Mouse (Mus musculus) heart, adult 8-10 months (tissue): ENCODE data around the gene Tef. TPM values are rescaled to one million over a fixed set of nuclear protein-coding genes. Genes with fewer than 3 reads are reported as not detected.
A peak's percentile ranks its signal among the peaks of the same experiment; 100 is the strongest.

Experiments
- DNase-seq: peaks from one replicate; pipeline ENCODE4 v3.0.0; 2022; ENCODE audit warnings: low spot score
- total RNA-seq, 4 experiments: library from RNA; stranded (reverse); gene quantifications; 2 replicates each; pipeline ENCODE4 v1.2.4; 2022

The Tef gene
- total RNA-seq, 4 experiments from 2014 or later, result 125 to 157 (median 155) TPM

DNA sequence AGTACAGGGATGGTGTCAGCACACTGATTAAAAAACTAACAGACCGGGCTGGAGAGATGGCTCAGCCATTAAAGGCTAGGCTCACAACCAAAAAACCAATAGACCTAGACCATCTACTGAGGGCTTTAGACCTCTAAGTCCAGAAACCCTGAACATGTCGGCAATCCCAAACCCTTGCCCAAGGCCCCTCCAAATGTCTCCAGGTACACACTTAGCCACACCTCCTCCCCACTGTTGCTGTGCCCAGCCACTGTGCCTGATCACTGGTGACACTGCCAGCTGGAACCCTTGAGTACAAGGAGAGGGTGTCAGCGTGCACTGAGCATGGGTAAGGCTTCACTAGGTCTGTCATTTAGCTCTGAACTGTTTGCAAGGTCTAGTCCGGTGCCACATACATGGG lies 3.8 kb upstream of the Tef start:
- no peak for DNase-seq

DNA sequence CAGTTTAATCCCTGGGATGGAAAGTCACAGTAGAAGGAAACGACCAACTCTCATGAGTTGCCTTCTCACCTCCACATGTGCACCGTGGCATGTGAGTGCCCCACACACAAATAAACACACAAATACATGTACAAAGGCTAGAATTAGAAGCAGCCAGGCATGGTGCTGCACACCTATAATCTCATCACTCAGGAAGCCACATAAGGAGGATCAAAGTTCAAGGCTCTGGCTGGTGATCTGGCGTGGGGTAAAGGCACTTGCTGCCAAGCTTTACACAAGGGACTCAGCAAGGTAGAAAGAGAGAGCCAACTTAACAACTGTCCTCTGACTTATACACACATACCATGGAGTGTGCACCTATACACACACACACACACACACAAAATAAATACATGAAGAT lies 1.8 kb upstream of the Tef start:
- no peak for DNase-seq

DNA sequence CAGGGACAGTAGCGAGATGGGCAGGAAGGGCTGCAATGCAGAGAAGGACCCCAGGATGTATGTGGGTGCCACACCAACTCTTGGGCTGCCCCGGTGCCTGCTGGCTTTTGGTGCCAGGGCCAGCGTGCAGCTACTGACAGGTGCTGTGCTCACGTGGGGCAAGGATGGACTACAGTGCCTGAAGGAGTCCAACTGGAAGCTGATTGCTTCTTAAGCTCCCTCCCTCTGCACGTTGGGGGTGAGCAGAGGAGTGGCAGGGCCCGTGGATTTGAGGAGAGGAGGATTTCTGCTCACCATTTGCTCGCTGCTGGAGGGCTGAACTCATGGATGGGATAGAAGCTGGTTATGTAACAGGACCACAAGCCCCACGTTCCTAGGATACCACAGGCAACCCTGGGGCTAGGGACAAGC lies 725 bp downstream of the Tef start:
- DNase-seq, result no peak

DNA sequence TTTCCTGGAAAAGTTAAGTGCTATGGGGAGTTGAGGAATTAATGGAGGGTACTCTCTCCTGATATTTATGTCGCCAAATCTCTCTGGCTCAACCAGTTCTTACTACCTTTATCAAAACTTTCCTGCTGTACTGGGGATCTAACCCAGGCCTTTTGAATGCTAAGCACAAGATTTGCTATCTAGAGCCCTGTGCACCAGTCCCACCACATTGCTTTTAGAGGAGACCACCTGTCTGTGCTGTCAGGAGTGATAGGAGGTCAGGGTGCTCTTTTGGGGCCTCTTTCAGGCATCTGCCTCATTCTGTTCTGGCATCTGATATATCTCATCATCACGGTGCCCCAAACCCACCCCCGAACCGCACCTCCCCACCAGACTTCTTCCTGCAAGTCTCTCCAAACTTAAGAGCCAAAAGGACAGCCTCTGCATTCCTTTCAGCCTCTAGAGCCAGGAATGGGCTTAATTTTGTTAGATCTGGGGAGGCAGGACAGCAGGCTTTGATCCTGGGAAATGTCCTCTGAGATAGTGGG lies 1.3 kb downstream of the Tef start:
- no peak for DNase-seq

DNA sequence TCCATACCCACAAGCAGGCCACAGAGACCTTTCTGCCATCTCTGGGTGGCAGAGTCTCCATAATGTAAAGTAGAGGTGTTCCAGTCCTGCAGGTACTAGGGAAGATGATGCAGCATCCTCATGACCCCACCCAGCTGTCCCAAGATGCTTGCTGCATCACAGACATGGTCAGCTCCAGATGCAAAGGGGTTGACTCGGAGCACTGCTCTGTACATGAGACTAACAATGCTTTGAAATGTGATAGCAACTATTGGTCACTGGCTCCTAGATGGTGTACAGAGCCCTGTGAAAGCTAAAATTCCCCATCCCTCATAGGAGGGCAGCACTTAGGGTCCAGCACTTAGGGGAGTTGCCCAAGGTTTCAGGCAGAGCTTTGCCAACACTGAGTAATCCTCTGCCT lies 2.0 kb downstream of the Tef start:
- no peak for DNase-seq

DNA sequence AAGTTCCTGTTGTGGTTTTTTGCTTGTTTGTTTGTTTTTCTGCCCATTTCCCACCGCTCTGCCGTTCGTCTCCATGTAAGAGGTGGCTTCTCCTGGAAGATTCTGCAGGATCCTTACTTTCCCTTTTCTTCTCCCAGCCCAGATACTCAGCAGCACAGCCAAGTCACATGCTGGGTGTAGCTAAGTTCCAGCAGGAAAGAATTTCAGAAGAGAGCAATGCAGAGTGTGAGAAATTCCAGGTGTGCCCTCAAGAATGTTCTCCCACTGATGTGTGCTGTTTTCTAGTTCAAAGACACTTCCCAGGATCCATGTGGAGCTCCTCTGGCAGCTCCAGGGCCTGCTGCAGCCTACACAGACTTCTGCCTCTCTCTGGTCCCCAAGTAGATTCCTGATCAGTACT lies 2.7 kb downstream of the Tef start:
- no peak for DNase-seq

DNA sequence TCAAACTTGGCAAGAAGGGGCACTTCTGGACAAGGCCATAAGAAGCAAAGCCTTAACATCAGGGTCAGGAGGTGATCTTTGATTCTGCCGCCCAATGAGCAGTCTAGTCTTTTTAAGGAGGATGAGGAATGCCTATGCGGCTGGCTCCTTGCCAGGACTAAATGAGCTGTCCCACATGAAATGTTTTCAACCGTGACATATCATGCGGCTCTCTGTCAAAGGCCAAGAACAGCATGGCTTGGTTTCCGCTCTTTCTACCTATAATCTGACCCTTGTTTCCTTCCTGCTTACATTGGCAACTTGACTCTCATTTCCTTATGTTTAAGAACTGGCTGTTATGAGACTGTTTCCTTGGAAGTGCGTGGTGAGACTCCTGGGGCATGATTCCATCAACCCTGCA lies 3.4 kb downstream of the Tef start:
- DNase-seq, result no peak

DNA sequence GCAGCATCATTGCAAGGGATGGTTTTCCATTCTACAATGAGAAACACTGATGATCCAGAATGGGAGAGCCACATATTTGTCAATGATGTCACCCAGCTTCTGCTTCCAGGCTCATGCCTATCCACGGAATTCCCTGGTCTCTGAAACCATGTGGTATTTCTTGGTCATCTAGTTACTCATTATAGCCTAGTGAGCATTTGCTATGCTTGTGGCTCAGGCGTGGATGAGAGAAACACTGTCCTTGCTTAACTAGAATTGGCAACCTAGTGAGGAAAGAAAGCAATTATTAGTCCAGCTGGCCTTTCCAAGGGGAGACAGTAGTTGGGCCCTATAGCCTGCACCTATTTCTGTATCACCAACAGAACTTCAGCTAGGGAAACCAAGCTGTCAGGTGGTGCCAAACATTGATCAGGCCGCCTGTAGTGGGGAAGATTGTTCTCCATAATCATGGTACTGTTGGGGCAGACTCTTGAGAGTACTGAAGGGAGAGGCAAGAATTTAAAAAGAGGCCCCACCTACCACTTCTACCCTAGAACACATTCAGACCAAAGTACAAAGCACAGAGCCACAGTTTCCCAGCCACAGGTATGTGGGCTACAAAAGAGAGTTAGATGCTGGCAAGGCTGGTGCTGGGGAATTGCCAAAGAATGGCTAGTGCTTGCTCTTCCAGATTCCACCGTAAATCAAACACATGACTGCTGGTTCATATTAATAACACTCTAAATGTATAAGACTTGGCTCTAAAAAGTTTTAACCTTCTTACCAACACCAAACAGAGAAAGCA lies 4.6 kb downstream of the Tef start:
- no peak for DNase-seq

DNA sequence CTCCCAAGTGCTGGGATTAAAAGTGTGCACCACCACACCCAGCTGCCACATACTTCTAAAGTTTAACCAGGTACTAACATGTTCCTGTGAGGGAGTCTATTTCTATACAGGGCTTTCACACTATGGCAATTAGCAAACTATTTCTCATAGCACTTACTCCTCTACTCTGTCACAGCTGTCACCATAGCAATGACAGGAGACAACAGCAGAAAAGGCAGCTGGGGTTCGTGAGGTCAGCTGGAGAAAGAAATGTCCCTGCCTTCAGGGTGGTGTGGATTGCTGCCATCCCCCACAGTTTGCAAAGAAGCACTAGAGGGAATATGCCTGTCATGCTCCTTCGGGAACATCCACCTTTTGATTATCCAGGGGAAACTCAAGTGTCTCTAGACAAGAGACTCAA lies 6.6 kb downstream of the Tef start:
- DNase-seq, result no peak

DNA sequence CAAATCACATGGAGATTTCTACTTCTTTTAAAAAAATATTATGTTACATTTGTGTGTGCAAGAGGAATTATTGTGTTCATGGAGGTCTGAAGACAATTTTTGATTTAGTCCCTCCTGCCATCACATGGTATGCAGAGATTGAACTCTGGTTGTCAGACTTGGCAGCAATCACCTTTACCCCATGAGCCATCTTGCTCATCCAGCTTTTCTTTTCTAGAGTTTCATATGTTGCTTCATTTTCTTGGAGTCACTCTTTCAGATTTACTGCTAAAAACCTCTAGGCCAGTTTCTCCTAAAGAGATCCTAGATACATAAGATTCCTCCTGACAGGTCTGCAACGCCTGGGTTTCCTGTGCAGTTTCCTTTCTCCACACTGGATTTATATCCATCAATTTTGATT lies 7.3 kb downstream of the Tef start:
- no peak for DNase-seq

DNA sequence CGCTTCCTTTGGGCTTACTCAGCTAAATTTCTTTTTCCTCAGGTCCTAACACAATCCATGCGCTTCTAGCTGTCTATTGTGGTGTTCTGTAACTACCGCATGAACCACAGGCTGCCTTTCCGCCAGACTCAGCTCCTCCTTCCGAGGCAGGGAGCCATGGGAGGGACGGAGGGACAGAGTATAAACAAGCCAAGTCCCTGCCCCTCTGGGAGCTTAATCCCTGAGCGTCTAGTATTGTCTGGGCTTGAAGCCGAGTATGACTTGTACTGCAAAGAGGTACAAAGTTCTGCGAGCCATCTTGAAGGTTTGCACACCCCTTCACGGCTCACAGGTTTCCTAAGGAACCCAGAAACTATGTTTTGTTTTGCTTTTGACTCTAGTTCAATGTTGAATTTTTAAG lies 7.9 kb downstream of the Tef start:
- DNase-seq, result peak; percentile 97

DNA sequence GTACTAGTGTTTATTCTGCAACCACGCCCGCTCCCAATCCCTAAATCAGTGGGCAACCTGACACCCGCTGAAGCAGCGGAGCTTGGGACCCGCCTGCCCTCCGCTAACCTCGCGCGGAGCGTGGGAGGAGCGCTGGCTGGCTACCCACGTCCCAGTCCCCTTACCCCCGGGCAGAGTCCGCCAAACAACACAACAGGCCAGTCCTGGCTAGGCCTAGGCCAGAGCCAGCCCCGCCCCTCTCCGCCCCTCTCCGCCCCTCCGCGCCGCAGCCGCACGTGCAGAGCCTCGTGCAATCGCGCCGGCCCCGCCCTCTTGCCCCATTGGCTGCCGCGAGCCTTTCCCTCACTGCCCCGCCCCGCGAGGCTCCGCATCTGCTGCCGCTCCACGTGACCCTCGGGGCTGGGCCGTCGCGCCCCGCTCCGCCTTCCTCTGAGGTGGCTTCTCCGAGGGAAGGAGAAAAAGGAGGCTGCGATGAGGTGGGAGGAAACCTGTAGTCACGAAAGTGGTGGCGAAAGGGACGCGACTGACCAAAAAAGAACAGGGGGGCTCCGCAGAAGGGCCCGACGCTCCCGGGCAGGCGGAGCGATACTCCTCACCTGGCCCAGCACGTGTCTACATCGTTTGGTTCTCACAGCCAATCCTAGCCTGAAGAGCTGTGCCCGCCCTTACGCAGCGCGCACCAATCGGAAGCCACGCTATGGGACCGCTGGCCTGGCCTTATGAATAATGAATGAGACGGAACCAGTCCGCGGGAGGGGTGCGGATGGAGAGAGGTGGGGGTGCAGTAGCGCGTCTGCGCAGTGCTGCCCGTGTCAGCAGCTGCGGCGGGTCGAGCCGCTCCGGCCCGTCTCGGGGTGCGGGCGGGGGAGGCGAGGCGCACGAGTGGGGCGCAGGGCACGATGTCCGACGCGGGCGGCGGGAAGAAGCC lies 8.7 kb downstream of the Tef start:
- DNase-seq, result peak; percentile 96

DNA sequence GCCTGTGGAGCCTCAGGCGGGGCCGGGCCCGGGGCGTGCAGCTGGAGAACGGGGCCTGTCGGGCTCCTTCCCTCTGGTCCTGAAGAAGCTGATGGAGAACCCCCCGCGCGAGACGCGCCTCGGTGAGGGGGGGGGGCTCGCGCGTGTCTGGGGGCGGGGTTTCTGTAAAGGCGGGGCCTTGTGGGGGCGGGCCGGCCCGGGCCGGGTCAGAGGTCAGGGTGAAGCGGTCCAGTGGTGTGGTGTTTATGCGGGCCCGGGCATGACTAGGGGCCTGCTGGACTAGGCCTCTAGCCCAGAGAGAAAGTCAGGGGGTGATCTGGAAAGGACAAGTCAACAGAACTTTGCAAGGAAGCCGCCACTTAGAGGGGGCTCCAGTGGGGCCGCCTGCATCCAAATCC lies 9.4 kb downstream of the Tef start:
- DNase-seq, result no peak

DNA sequence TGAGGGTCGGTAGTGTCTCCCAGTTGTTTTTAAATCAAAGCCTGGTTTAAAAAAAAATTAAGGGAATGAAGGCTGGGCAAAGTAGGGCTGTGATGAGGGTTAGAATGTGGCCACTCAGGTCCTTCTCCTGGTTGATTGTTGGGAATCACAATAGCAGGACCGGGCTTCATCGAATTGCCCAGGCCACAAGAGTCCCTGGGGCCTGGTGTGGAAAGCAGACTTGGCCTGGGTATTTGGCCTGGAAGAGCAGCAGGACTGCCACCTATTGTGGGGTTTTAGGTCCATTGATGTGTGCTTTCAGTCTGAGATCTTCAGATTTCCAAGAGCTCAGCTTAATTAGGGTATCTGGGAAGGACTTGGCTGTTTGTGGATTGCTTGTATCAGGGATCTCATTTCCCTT lies 10.1 kb downstream of the Tef start:
- no peak for DNase-seq

DNA sequence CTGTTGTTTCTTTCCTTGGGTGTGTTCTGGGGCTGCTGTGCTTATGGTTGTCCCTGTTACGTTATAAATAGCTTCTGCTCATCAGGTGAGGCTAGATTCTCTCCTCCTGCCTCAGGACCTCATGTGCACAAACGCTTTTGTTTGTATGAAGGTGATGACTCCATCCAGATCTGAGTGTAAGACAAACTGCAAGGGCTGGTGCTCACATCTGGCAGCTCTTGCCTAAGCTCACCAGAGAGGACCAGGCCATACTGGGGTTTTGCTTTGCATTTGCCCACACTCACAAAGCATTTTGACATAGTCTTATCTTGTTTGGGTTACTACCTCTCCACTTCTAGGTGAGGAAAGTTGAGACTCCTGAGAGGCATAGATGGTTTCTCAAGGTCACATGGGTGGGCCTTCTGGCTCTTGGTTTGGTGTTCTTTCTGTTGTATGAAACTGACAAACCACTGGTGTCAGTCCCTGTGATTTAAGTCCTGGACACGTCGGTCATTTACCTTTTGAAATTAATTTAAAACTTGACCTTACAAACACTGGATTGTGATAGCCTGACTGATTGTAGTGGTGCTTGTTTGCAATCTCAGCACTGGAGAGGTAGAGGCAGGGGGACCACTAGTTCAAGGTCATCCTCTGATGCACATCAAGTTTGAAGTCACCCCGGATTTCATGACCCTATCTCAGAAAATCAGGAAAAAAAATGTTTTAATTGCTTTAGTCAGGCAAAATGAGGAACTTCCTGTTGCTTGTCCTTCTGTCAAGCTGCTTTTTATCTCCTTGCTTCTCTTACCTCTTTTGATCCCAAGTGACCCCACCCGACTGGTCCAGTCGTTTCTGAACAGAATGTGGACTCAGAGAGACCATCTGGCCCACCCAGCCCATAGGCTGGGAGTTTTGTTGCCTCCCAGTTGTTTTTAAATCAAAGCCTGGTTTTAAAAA lies 10.7 kb downstream of the Tef start:
- no peak for DNase-seq

DNA sequence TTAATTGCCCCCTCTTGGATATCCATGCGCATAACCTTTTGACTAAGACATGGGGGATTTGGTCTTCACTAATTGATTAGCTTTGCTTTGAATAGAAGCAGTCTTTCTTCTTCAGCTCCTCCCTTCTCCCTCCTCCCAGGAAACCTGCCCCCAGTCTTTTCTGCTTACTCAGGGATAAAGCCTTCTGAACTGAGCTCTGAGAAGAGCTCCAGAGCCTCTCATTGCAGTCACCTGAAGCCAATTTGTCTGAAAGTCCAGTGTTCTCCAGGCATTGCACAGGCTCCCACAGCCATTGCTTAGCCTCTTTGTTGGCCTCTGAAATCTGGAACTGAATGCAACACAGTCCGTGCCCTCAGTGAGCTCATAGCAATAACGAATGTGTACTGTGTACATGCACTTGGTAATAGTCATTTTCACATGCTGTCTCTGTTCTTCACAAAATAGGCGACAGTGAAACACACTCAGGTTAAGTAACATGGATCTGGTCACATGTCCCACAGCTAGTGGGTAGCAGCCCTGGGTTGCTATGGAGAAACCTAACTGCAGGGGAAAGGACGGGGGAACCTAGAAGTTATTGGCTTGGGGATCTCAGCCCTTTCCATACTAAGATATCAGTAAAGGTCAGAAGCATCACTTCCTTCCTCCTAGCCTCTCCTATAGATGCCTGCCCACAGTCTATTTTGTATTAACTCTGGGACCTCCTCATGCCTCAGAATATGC lies 11.9 kb downstream of the Tef start:
- DNase-seq, result no peak

DNA sequence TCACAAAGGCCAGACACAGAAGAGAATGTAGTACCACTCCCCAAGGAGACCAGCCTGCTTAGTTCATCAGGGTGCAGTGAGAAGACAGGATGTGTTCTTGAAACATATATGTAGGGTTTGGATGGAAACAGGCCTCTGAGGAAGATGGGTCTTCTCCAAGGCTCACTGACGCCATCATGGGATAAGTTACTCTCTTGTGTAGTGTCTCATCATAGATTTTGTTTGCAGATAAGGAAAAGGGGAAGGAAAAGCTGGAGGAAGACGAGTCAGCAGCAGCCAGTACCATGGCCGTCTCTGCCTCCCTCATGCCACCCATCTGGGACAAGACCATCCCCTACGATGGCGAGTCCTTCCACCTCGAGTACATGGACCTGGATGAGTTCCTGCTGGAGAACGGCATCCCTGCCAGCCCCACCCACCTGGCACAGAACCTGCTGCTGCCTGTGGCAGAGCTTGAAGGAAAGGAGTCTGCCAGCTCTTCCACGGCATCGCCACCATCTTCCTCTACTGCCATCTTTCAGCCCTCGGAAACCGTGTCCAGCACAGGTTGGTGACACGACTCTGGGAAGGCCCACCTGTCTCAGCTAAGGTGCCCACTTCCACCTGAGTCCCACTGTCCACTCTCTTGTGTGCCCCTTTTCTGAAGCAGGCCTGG lies 12.6 kb downstream of the Tef start:
- no peak for DNase-seq

DNA sequence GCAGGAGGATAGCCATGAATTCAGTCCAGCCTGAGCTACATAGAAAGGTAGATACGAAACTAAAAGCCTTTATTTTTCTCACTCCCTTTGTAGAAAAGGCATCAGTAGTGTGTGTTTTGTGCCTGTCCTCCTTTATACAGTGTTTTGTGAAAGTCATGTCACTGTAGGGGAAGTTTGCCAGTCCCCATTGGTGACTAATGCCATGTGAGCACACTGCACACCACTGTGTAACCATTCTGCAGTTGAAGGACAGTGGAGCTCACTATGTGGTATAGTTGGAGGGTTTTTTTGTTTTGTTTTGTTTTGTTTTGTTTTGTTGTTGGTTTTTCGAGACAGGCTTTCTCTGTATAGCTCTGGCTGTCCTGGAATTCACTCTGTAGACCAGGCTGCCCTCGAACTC lies 16.2 kb downstream of the Tef start:
- no peak for DNase-seq

DNA sequence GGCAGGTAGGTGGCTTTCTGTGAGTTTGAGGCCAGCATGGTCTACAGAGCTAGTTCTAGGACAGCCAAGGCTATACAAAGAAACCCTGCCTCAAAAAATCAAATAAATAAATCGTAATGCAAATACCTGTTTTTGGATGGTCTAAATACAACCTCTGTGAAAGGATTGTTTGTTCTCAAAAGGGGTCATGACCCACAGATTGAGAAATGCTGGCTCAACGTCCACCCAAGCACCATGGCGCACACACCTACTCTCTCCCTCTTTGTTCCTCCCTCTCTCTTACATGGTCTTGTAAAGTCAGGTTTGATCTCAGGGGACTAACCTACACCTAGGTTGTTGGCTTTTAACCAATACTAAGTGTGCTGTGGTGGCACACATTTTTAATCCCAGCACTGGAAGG lies 20.4 kb downstream of the Tef start:
- no peak for DNase-seq

DNA sequence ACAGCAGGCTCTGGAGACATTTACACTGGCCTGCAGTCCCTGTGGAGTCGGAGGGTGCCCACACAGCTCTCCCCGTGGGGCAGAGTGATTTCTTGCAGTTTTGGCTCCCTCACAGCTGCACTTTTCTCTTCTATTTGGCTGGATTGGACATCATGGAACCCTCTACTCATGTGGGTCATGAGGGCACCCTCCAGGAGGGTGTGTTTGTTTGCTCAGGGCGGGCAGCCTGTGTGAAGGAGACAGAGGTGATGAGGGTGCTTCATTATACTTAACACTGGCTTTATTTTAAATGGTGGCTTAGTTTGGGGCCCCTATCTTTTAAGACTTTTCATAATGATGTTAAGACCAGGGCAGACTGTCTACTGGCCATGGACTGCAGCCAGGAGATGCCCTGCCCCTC lies 22.6 kb downstream of the Tef start:
- no peak for DNase-seq
